Mouse (Mus musculus) MEL (cell line): ENCODE measurements around the gene Aff1.

Experiments used
- CHD1 ChIP-seq: IDR thresholded peaks from 2 replicates; pipeline ENCODE4 v1.6.1; 2012; ENCODE audit warnings: low read depth, mild to moderate bottlenecking, inconsistent platforms, low read length, improper control_type of control experiment
- CTCF ChIP-seq, 3 experiments: IDR thresholded peaks in 2 of 3; conservative IDR thresholded peaks in 1 of 3; 2 replicates each; pipeline ENCODE4 v1.5.1; 2011 to 2012; ENCODE audit warnings: low read length in 3 of 3, low read depth in 2 of 3, mild to moderate bottlenecking in 2 of 3, improper control_type of control experiment in 1 of 3, inconsistent platforms in 1 of 3, mixed read lengths in 1 of 3, moderate library complexity in 1 of 3; ENCODE audit not compliant: control insufficient read depth in 1 of 3, insufficient read depth in 1 of 3, poor library complexity in 1 of 3, severe bottlenecking in 1 of 3
- MAZ ChIP-seq: IDR thresholded peaks from 2 replicates; pipeline ENCODE4 v1.6.1; 2012; ENCODE audit warnings: low read depth, mild to moderate bottlenecking, inconsistent platforms, low read length, improper control_type of control experiment
- MXI1 ChIP-seq: IDR thresholded peaks from 2 replicates; pipeline ENCODE4 v1.6.1; 2011; ENCODE audit warnings: mild to moderate bottlenecking, low read depth, low read length, improper control_type of control experiment
- MYB ChIP-seq: IDR thresholded peaks from 2 replicates; pipeline ENCODE4 v1.6.1; 2011; ENCODE audit warnings: mild to moderate bottlenecking, low read depth, low read length, improper control_type of control experiment
- POLR2A ChIP-seq, 2 experiments: IDR thresholded peaks; 2 replicates each; pipeline ENCODE4 v1.6.1; 2011 to 2012; ENCODE audit warnings: low read length in 2 of 2, mild to moderate bottlenecking in 2 of 2, control low read depth in 1 of 2, improper control_type of control experiment in 1 of 2, low read depth in 1 of 2, moderate library complexity in 1 of 2; ENCODE audit not compliant: control insufficient read depth in 1 of 2, insufficient read depth in 1 of 2, poor library complexity in 1 of 2
- SMC3 ChIP-seq: IDR thresholded peaks from 2 replicates; pipeline ENCODE4 v1.6.1; 2011; ENCODE audit warnings: low read depth, low read length, improper control_type of control experiment
- USF2 ChIP-seq, 2 experiments: IDR thresholded peaks; 2 replicates each; pipeline ENCODE4 v1.6.1; 2011 to 2012; ENCODE audit warnings: improper control_type of control experiment in 2 of 2, low read length in 2 of 2, borderline replicate concordance in 1 of 2, inconsistent platforms in 1 of 2, low read depth in 1 of 2, mild to moderate bottlenecking in 1 of 2; ENCODE audit not compliant: insufficient read depth in 1 of 2
- ZC3H11A ChIP-seq: IDR thresholded peaks from 2 replicates; pipeline ENCODE4 v1.6.1; 2012; ENCODE audit warnings: low read depth, mild to moderate bottlenecking, inconsistent platforms, low read length, improper control_type of control experiment
- ZNF384 ChIP-seq: IDR thresholded peaks from 2 replicates; pipeline ENCODE4 v1.6.1; 2012; ENCODE audit warnings: low read depth, mild to moderate bottlenecking, inconsistent platforms, low read length, improper control_type of control experiment

DNA sequence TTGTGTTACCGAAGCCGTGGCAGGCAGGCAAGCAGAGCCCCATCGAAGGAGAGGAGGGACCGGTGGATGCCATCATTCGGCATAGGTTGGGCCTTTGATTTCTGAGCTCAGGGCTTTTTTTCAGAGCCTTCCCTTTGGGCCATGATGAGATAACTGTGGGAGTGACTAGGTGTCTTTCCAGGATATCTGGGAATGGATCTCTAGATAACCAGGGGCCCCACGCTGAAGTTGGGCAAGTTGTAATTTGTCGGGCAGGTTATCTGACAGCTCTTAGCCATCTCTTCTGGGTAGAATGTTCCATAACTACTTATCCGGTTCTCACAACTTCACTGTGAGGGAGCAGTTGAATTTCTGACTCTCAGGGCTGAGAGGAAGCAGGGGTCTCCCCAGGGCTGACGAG lies 77.5 kb downstream of the Aff1 start:
- no peak for TF ChIP-seq CTCF (IDR thresholded peaks at IDR 0.05 in 2 of 3, conservative IDR thresholded peaks at IDR 0.05 in 1 of 3; ENCODE audit: control insufficient read depth in 1 of 3, insufficient read depth in 1 of 3, low read depth in 2 of 3, low read length in 3 of 3, poor library complexity in 1 of 3, severe bottlenecking in 1 of 3)
- TF ChIP-seq CHD1 = no peak
- no peak for TF ChIP-seq SMC3
- TF ChIP-seq POLR2A (IDR thresholded peaks at IDR 0.05; ENCODE audit: control insufficient read depth in 1 of 2, insufficient read depth in 1 of 2, low read depth in 1 of 2, low read length in 2 of 2, poor library complexity in 1 of 2) = no peak
- TF ChIP-seq MYB = no peak
- no peak for TF ChIP-seq USF2 (IDR thresholded peaks at IDR 0.05; ENCODE audit: borderline replicate concordance in 1 of 2, insufficient read depth in 1 of 2, low read depth in 1 of 2, low read length in 2 of 2)
- no peak for TF ChIP-seq ZNF384
- TF ChIP-seq ZC3H11A = no peak
- TF ChIP-seq MAZ = no peak
- TF ChIP-seq MXI1 = no peak
